Mouse (Mus musculus) heart, postnatal 0 days (tissue): ENCODE results near the gene Mindy1. TPM values are rescaled to one million over a fixed set of nuclear protein-coding genes. Genes with fewer than 3 reads are reported as not detected.

Experiments
- ATAC-seq: fragments of 200-750 bp; cut with Nextera tagmentation; 2 replicates; pipeline ENCODE4 v1.8.0; 2017; ENCODE audit warnings: low read depth, moderate number of reproducible peaks, moderate library complexity; ENCODE audit not compliant: insufficient read depth
- DNase-seq: peaks from one replicate; pipeline ENCODE4 v3.0.0-alpha.2; 2016; ENCODE audit warnings: low spot score
- H3K27ac ChIP-seq: fragments of 300-500 bp; sonication (generic); 2 replicates; pipeline ENCODE4 v1.5.1; 2014; ENCODE audit warnings: low read depth, mild to moderate bottlenecking
- H3K27me3 ChIP-seq: fragments of 300-500 bp; sonication (generic); 2 replicates; pipeline ENCODE4 v1.6.1; 2014; ENCODE audit warnings: low read length, mixed read lengths; ENCODE audit not compliant: control insufficient read depth, insufficient read depth
- H3K36me3 ChIP-seq: fragments of 300-500 bp; sonication (generic); replicated peaks from 2 replicates; pipeline ENCODE4 v1.6.1; 2014; ENCODE audit warnings: low read length, mixed read lengths; ENCODE audit not compliant: control insufficient read depth, insufficient read depth
- H3K4me1 ChIP-seq: fragments of 300-500 bp; sonication (generic); 2 replicates; pipeline ENCODE4 v1.6.1; 2014; ENCODE audit warnings: antibody characterized with exemption; ENCODE audit not compliant: control insufficient read depth, insufficient read depth
- H3K4me2 ChIP-seq: fragments of 300-500 bp; sonication (generic); 2 replicates; pipeline ENCODE4 v1.6.1; 2014; ENCODE audit warnings: low read depth, mild to moderate bottlenecking, low read length, moderate library complexity
- H3K4me3 ChIP-seq: fragments of 300-500 bp; sonication (generic); 2 replicates; pipeline ENCODE4 v1.5.1; 2014; ENCODE audit warnings: low read depth, low read length
- H3K9ac ChIP-seq: fragments of 300-500 bp; sonication (generic); replicated peaks from 2 replicates; pipeline ENCODE4 v1.6.1; 2014; ENCODE audit warnings: low read depth, low read length, mixed read lengths
- H3K9me3 ChIP-seq: fragments of 300-500 bp; sonication (generic); replicated peaks from 2 replicates; pipeline ENCODE4 v1.6.1; 2016; ENCODE audit warnings: low read length; ENCODE audit not compliant: control insufficient read depth
- CTCF ChIP-seq: IDR thresholded peaks from 2 replicates; pipeline ENCODE4 v1.5.1; 2016; ENCODE audit warnings: antibody characterized with exemption, control low read depth, low read depth
- EP300 ChIP-seq: IDR thresholded peaks from 2 replicates; pipeline ENCODE4 v1.6.1; 2016; ENCODE audit warnings: antibody characterized with exemption, low read depth
- WGBS: fragments of 180-500 bp; shearing (Covaris S2); extraction: QIAGEN DNeasy Blood & Tissue Kit; methylation state at CpG from one replicate; pipeline ENCODE4 v1.1.7; 2014; 5-methylcytosine and 5-hydroxymethylcytosine counted together
- polyA plus RNA-seq: library from polyadenylated mRNA; unstranded; fragments of >200 nt; fragmentation: Nextera tagmentation; extraction: Ambion mirVana; gene quantifications from 2 replicates; pipeline ENCODE4 v1.2.1, GENCODE M21; 2015
- total RNA-seq: library from RNA; depleted of rRNA; stranded (reverse); fragments of >200 nt; gene quantifications from 2 replicates; pipeline ENCODE4 v1.2.3, GENCODE M21; 2014; ENCODE audit warnings: low replicate concordance

Mindy1 gene
- total and polyA plus RNA-seq, 2 experiments from 2014 or later: 27.8 to 64.4 TPM

- Histone ChIP-seq H3K27me3 (no peaks in the 10 kb centered on the region), H3K27ac (no peak overlapping the region), H3K36me3 (peaks cover 48% of the 10 kb centered on the region), H3K4me2 (no peak overlapping the region), H3K9ac (no peak overlapping the region), H3K4me1 (no peaks in the 10 kb centered on the region), H3K9me3 (no peaks in the 10 kb centered on the region), H3K4me3 (no peak overlapping the region)
- TF ChIP-seq EP300 (no peak), CTCF (no peak)
- 79% methylated on average over 5 of the region's 5 CpGs for WGBS
- no peak for DNase-seq
- ATAC-seq: no peak
Measured at GRCm38 (mm10) chr3:95294718-95295117, 13.6 kb downstream of the Mindy1 start.

- DNase-seq (no peak), ATAC-seq (0 out of 2 replicates have a peak, but pooled peaks have one; percentile 13)
- H3K4me1 ChIP-seq: no peaks in the 10 kb centered on the region
- no peak overlapping the region for H3K4me3 ChIP-seq
- TF ChIP-seq EP300 (no peak), CTCF (no peak)
- WGBS: 67% methylated on average over 11 of the region's 11 CpGs
- no peak overlapping the region for H3K9ac ChIP-seq
- H3K27me3 ChIP-seq: no peaks in the 10 kb centered on the region
- H3K9me3 ChIP-seq: no peaks in the 10 kb centered on the region
- no peak overlapping the region for H3K27ac ChIP-seq
- no peak overlapping the region for H3K4me2 ChIP-seq
- H3K36me3 ChIP-seq: peaks cover 48% of the 10 kb centered on the region
Measured at GRCm38 (mm10) chr3:95295321-95296102, 14.4 kb downstream of the Mindy1 start.

GRCm38 (mm10) chr3:95296103-95296469 is 14.9 kb downstream of the Mindy1 start:
- Histone ChIP-seq H3K36me3 (peaks cover 42% of the 10 kb centered on the region), H3K27me3 (no peaks in the 10 kb centered on the region), H3K27ac (no peak overlapping the region), H3K9me3 (no peaks in the 10 kb centered on the region), H3K4me2 (no peak overlapping the region), H3K4me3 (no peak overlapping the region), H3K9ac (no peak overlapping the region), H3K4me1 (no peaks in the 10 kb centered on the region)
- DNase-seq (peak; percentile 77), ATAC-seq (peak; percentile 70)
- TF ChIP-seq EP300: no peak
- peak; percentile 51 for TF ChIP-seq CTCF
- 10% methylated on average over 5 of the region's 5 CpGs for WGBS

- WGBS: 56% methylated on average over 7 of the region's 7 CpGs
- H3K4me1 ChIP-seq: no peaks in the 10 kb centered on the region
- H3K9ac ChIP-seq: no peak overlapping the region
- DNase-seq (no peak), ATAC-seq (no peak)
- peaks cover 24% of the 10 kb centered on the region for H3K36me3 ChIP-seq
- no peaks in the 10 kb centered on the region for H3K9me3 ChIP-seq
- no peak for TF ChIP-seq EP300
- no peak for TF ChIP-seq CTCF
- H3K4me2 ChIP-seq: no peak overlapping the region
- H3K4me3 ChIP-seq: no peak overlapping the region
- H3K27me3 ChIP-seq: no peaks in the 10 kb centered on the region
- H3K27ac ChIP-seq: no peak overlapping the region
Measured at GRCm38 (mm10) chr3:95298018-95298417, 16.9 kb downstream of the Mindy1 start.

GRCm38 (mm10) chr3:95301204-95301796 is 20.2 kb downstream of the Mindy1 start:
- Histone ChIP-seq H3K4me1 (no peaks in the 10 kb centered on the region), H3K27me3 (no peaks in the 10 kb centered on the region), H3K36me3 (no peaks in the 10 kb centered on the region), H3K4me3 (no peak overlapping the region), H3K9me3 (no peaks in the 10 kb centered on the region), H3K9ac (no peak overlapping the region), H3K4me2 (no peak overlapping the region), H3K27ac (no peak overlapping the region)
- WGBS: 74% methylated on average over 3 of the region's 3 CpGs
- ATAC-seq: no peak
- DNase-seq: no peak
- TF ChIP-seq CTCF: no peak
- no peak for TF ChIP-seq EP300
